Mouse (Mus musculus) mature B cell (primary cell): ENCODE data around the gene Cdh13.
"Not testable (repeated sequence)": the region's sequence is repeated elsewhere in the genome, so short reads cannot be mapped to it uniquely, and the experiment has no call there.

Experiments
- in situ Hi-C: fragments of 300-500 bp; cut with MboI; formaldehyde crosslinking; loops from 2 replicates; pipeline ENCODE4 v1.14.3; 2019

Cdh13 gene

GRCm38 (mm10) chr8:119352977-119353658, 1069.6 kb downstream of the Cdh13 start:
- in situ Hi-C loops, result no loop called here

DNA sequence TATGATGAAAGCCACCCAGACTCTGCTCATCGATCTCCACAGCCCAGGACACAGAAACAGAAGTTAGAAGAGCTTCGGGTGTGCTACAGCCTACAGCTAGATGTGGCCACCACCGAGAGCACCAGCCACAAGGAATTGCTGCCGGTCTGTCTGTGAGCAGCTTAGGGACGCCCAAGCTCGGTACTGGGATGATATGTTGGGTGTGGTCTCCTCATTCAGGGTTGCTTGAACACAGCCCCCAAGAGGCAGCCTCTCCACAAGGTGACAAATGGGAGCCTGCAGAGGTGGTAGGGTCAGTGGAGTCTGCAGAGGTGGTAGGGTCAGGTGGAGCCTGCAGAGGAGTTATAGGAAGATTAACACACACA, 1070.1 kb downstream of the Cdh13 start:
- in situ Hi-C loops, result no loop called here

- in situ Hi-C loops, result not testable (repeated sequence)
These were observed 1073.1 kb downstream of the Cdh13 start for GRCm38 (mm10) chr8:119356631-119357030.

- in situ Hi-C loops, result no loop called here
These were observed 1074.6 kb downstream of the Cdh13 start for GRCm38 (mm10) chr8:119358175-119358574.

GRCm38 (mm10) chr8:119358836-119359235, 1075.3 kb downstream of the Cdh13 start:
- in situ Hi-C loops, result no loop called here

GRCm38 (mm10) chr8:119360686-119361295, 1077.3 kb downstream of the Cdh13 start:
- in situ Hi-C loops, result no loop called here
